Mouse (Mus musculus) heart, embryonic 16.5 days (tissue): ENCODE data around the gene Gm2004. TPM values are rescaled to one million over a fixed set of nuclear protein-coding genes. Genes with fewer than 3 reads are reported as not detected.
"Not testable (repeated sequence)": the region's sequence is repeated elsewhere in the genome, so short reads cannot be mapped to it uniquely, and the experiment has no call there.

ENCODE experiments used
- ATAC-seq: fragments of 200-750 bp; cut with Nextera tagmentation; replicated peaks from 2 replicates; pipeline ENCODE4 v1.8.0; 2017; ENCODE audit warnings: moderate number of reproducible peaks; ENCODE audit not compliant: insufficient read depth, low FRiP score; ENCODE audit errors: extremely low read depth
- H3K27ac ChIP-seq: fragments of 300-500 bp; sonication (generic); 2 replicates; pipeline ENCODE4 v1.5.1; 2014; ENCODE audit warnings: mild to moderate bottlenecking, low read length, control low read depth, moderate library complexity
- H3K27me3 ChIP-seq: fragments of 300-500 bp; sonication (generic); 2 replicates; pipeline ENCODE4 v1.6.1; 2014; ENCODE audit warnings: low read length, mixed read lengths; ENCODE audit not compliant: control insufficient read depth, insufficient read depth
- H3K36me3 ChIP-seq: fragments of 300-500 bp; sonication (generic); 2 replicates; pipeline ENCODE4 v1.6.1; 2014; ENCODE audit not compliant: control insufficient read depth, insufficient read depth
- H3K4me1 ChIP-seq: fragments of 300-500 bp; sonication (generic); 2 replicates; pipeline ENCODE4 v1.6.1; 2014; ENCODE audit warnings: low read length, mixed read lengths; ENCODE audit not compliant: control insufficient read depth, insufficient read depth
- H3K4me2 ChIP-seq: fragments of 300-500 bp; sonication (generic); 2 replicates; pipeline ENCODE4 v1.6.1; 2014; ENCODE audit warnings: low read depth, mild to moderate bottlenecking, control low read depth, low read length
- H3K4me3 ChIP-seq: fragments of 300-500 bp; sonication (generic); 2 replicates; pipeline ENCODE4 v1.5.1; 2014; ENCODE audit warnings: mild to moderate bottlenecking, control low read depth, low read length
- H3K9ac ChIP-seq: fragments of 300-500 bp; sonication (generic); 2 replicates; pipeline ENCODE4 v1.6.1; 2014; ENCODE audit warnings: low read length, control low read depth
- H3K9me3 ChIP-seq: fragments of 300-500 bp; sonication (generic); replicated peaks from 2 replicates; pipeline ENCODE4 v1.6.1; 2016; ENCODE audit warnings: low read length; ENCODE audit not compliant: control insufficient read depth
- WGBS: fragments of 180-500 bp; shearing (Covaris S2); extraction: QIAGEN DNeasy Blood & Tissue Kit; methylation state at CpG from one replicate; pipeline ENCODE4 v1.1.7; 2014; 5-methylcytosine and 5-hydroxymethylcytosine counted together
- polyA plus RNA-seq: library from polyadenylated mRNA; unstranded; fragments of >200 nt; fragmentation: Nextera tagmentation; extraction: Ambion mirVana; gene quantifications from 2 replicates; pipeline ENCODE4 v1.2.1, GENCODE M21; 2015

The Gm2004 gene
- polyA plus RNA-seq, result 1.00 and 1.9 TPM in 2 replicates

- H3K36me3 ChIP-seq, ATAC-seq, H3K27me3 ChIP-seq, H3K4me3 ChIP-seq, H3K27ac ChIP-seq, H3K9me3 ChIP-seq, H3K9ac ChIP-seq, H3K4me1 ChIP-seq, H3K4me2 ChIP-seq: not testable (repeated sequence)
- WGBS, result no CpG with 5 or more reads among the region's 2 CpGs
Measured at GRCm38 (mm10) chr2:176149725-176150124, at the start of gene Gm2004. Gm2004 (minus strand) TSS chr2:176149825.

Other genes with a start within 250 kb of the Gm2004 start
- 1.7 and 2.8 TPM in 2 replicates for gene Zfp966, start 218.7 kb downstream of the Gm2004 start, polyA plus RNA-seq
- 17.1 and 21.2 TPM in 2 replicates for gene Gm2026, start 184.5 kb downstream of the Gm2004 start, polyA plus RNA-seq
- 3.5 and 4.1 TPM in 2 replicates for gene 2210418O10Rik, start 76.7 kb upstream of the Gm2004 start, polyA plus RNA-seq
- gene Gm11009, start 169.7 kb upstream of the Gm2004 start, polyA plus RNA-seq, result not detected in 2 replicates